ENCODE assay signal across 19 mouse cellular contexts in genomic region chr4:4380024-4380590, GRCm38 (mm10).
"Had no signal": no experiment of that assay in that cellular context is flagged by ENCODE, and none has a peak within 500 bp of the region (broad histone marks: within the 10 kb centered on the region; RNA-seq: fewer than 3 reads in every experiment).

No protein-coding gene starts in this region.

- H3K4me3 ChIP-seq: layer of hippocampus, adult 2 months; liver, embryonic 13.5 days; myocyte had no signal

- H3K4me2 ChIP-seq: liver, embryonic 13.5 days; midbrain, embryonic 11.5 days had no signal

- H3K4me1 ChIP-seq: liver, embryonic 13.5 days had no signal

- H3K27ac ChIP-seq: kidney, postnatal 0 days; layer of hippocampus, adult 2 months; liver, embryonic 13.5 days had no signal

- H3K27me3 ChIP-seq: liver, embryonic 13.5 days had no signal

- DNase-seq: kidney, adult 11 months; kidney, adult 8-10 months; kidney, postnatal 25 days; layer of hippocampus, adult 9-11 months; liver, embryonic 13.5 days; lung, adult 2 months; lung, postnatal 14 days; lung, postnatal 4 days; midbrain, embryonic 14.5 days; right cerebral cortex, adult 18-20 months; right cerebral cortex, postnatal 14 days; right cerebral cortex, postnatal 4 days; thymus, adult 2 months; thymus, postnatal 14 days; thymus, postnatal 4 days had no signal

- H3K9ac ChIP-seq: liver, embryonic 13.5 days had no signal

- H3K9me3 ChIP-seq: liver, embryonic 13.5 days had no signal

- H3K36me3 ChIP-seq: liver, embryonic 13.5 days had no signal
